Mouse (Mus musculus) MEL (cell line): ENCODE results near the gene Elovl7.

Source experiments
- BHLHE40 ChIP-seq: IDR thresholded peaks from 2 replicates; pipeline ENCODE4 v1.6.1; 2012; ENCODE audit warnings: low read depth, mild to moderate bottlenecking, inconsistent platforms, low read length, improper control_type of control experiment, borderline replicate concordance
- CTCF ChIP-seq, 3 experiments: IDR thresholded peaks in 2 of 3; conservative IDR thresholded peaks in 1 of 3; 2 replicates each; pipeline ENCODE4 v1.5.1; 2011 to 2012; ENCODE audit warnings: low read length in 3 of 3, low read depth in 2 of 3, mild to moderate bottlenecking in 2 of 3, improper control_type of control experiment in 1 of 3, inconsistent platforms in 1 of 3, mixed read lengths in 1 of 3, moderate library complexity in 1 of 3; ENCODE audit not compliant: control insufficient read depth in 1 of 3, insufficient read depth in 1 of 3, poor library complexity in 1 of 3, severe bottlenecking in 1 of 3
- POLR2A ChIP-seq, 2 experiments: IDR thresholded peaks; 2 replicates each; pipeline ENCODE4 v1.6.1; 2011 to 2012; ENCODE audit warnings: low read length in 2 of 2, mild to moderate bottlenecking in 2 of 2, control low read depth in 1 of 2, improper control_type of control experiment in 1 of 2, low read depth in 1 of 2, moderate library complexity in 1 of 2; ENCODE audit not compliant: control insufficient read depth in 1 of 2, insufficient read depth in 1 of 2, poor library complexity in 1 of 2
- RCOR1 ChIP-seq: IDR thresholded peaks from 2 replicates; pipeline ENCODE4 v1.6.1; 2012; ENCODE audit warnings: low read depth, mild to moderate bottlenecking, inconsistent platforms, low read length, improper control_type of control experiment
- TCF12 ChIP-seq: IDR thresholded peaks from 2 replicates; pipeline ENCODE4 v1.6.1; 2014; ENCODE audit warnings: low read depth, mild to moderate bottlenecking, inconsistent platforms, low read length, improper control_type of control experiment, moderate library complexity
- UBTF ChIP-seq: IDR thresholded peaks from 2 replicates; pipeline ENCODE4 v1.6.1; 2012; ENCODE audit warnings: low read depth, mild to moderate bottlenecking, inconsistent platforms, low read length, improper control_type of control experiment, moderate library complexity, borderline replicate concordance; ENCODE audit not compliant: insufficient read depth
- ZMIZ1 ChIP-seq: IDR thresholded peaks from 2 replicates; pipeline ENCODE4 v1.6.1; 2012; ENCODE audit warnings: low read depth, mild to moderate bottlenecking, inconsistent platforms, low read length, improper control_type of control experiment, moderate library complexity

DNA sequence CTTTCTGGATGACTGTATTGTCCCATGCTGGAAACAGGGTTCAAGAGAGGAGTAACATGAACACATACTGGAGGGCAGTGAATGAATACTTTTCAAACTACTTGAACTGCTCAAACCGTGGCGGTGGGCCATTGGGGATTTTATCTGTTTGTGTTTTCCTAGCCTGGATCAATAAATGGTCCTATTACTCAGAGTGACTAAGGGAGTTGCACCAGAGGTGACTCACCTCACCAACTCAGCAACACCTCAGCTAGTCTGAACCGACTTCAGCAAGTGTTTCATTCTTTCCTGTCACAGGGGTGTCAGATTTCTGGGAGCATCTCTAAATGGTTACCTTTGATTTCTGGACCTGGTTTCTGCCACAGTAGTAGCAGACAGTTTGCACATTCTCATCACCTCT is 15.0 kb downstream of the Elovl7 start:
- TF ChIP-seq CTCF (IDR thresholded peaks at IDR 0.05 in 2 of 3, conservative IDR thresholded peaks at IDR 0.05 in 1 of 3; ENCODE audit: control insufficient read depth in 1 of 3, insufficient read depth in 1 of 3, low read depth in 2 of 3, low read length in 3 of 3, poor library complexity in 1 of 3, severe bottlenecking in 1 of 3) = no peak
- TF ChIP-seq UBTF = no peak
- no peak for TF ChIP-seq ZMIZ1
- TF ChIP-seq BHLHE40 = no peak
- TF ChIP-seq POLR2A (IDR thresholded peaks at IDR 0.05; ENCODE audit: control insufficient read depth in 1 of 2, insufficient read depth in 1 of 2, low read depth in 1 of 2, low read length in 2 of 2, poor library complexity in 1 of 2) = no peak
- TF ChIP-seq RCOR1 = no peak
- no peak for TF ChIP-seq TCF12
